Mouse (Mus musculus): ENCODE results near the gene Itga7.
"Not testable (repeated sequence)": the region's sequence is repeated elsewhere in the genome, so short reads cannot be mapped to it uniquely, and the experiment has no call there.

Itga7 gene

DNA sequence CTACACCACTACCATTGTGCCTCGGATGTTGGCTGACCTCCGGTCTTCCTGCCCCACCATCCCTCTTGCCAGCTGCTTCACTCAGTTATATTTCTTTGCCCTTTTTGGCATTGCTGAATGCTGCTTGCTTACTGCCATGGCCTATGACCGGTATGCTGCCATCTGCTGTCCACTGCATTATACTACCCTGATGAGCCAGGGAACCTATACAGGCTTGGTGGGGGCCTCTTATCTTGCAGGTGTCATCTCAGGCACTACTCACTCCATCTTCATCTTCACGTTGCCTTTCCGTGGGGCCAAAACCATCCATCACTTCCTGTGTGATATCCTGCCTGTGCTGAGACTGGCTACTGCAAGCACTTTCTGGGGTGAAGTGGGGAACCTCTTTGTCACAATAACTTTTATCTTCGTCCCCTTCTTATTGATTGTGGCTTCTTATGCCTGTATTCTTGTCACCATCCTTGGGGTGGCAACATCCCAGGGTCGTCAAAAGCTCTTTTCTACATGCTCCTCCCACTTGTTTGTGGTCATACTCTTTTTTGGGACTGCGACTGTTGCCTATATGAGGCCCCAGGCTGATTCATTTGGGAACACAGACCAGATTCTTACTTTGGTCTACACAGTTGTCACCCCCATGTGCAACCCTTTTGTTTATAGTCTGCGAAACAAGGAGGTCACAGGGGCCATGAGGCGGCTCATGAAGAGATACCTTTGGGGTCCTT, 56.7 kb downstream of the Itga7 start:
- not testable (repeated sequence) for DNase-seq (ENCODE audit: low spot score)

DNA sequence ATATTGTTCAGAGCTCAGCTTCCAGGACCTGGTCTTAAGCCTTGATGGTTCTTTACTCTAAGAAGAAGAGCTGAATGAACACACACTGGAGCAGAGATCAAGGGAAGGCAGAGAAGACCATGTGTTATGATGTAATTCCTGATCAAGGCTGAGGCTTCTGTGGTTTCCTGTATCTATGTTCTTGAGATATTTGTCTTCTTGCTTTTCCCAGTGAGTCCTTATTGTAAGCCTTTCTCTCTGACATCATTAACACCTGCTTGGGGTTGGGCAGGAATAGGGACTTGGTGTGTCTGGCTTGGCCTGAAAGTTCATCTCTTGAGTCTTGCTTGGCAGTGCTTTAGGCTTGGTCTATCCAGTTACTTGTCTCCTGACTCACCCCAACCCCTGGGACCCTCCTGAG, 57.4 kb downstream of the Itga7 start:
- no peak for DNase-seq (ENCODE audit: low spot score)

DNA sequence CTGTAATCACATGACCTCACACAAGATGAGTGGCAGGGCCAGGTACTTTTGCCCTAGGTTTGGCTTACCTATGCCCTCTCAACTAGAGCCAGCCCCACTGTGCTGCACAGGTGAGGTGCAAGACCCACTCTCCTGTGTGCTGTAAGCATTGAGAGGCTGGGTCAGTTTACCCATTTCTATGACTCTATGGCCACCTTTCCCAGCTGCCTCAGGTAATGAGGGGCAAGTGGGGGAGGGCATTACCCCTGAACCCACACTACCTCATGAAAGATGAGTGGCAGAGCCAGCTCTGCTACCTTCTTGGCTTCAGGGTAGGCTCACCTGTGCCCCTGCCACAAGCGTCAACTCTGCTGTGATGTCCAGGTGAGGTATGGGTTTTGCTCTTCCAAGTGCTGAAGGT, 62.2 kb downstream of the Itga7 start:
- no peak for DNase-seq (ENCODE audit: low spot score)

DNA sequence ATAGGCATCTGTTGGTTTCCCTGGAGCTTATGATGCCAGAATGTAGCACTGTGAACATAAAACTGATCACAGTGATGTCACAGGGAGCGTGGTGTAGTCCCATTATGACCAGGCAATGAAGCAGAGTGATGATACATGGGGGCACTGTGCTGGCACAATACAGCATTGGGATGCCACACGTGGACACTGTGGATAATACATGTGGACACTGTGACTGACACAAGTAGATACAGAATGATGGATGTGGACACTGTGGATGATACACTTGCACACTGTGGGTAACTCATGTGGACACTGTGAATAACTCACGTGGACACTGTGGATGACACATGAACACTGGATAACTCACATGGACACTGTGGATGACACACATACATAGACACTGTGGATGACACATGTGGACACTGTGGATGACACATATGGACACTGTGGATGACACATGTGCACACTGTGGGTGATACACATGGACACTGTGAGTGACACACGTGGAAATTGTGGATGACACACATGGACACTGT, 63.0 kb downstream of the Itga7 start:
- DNase-seq (ENCODE audit: low spot score) = no peak

DNA sequence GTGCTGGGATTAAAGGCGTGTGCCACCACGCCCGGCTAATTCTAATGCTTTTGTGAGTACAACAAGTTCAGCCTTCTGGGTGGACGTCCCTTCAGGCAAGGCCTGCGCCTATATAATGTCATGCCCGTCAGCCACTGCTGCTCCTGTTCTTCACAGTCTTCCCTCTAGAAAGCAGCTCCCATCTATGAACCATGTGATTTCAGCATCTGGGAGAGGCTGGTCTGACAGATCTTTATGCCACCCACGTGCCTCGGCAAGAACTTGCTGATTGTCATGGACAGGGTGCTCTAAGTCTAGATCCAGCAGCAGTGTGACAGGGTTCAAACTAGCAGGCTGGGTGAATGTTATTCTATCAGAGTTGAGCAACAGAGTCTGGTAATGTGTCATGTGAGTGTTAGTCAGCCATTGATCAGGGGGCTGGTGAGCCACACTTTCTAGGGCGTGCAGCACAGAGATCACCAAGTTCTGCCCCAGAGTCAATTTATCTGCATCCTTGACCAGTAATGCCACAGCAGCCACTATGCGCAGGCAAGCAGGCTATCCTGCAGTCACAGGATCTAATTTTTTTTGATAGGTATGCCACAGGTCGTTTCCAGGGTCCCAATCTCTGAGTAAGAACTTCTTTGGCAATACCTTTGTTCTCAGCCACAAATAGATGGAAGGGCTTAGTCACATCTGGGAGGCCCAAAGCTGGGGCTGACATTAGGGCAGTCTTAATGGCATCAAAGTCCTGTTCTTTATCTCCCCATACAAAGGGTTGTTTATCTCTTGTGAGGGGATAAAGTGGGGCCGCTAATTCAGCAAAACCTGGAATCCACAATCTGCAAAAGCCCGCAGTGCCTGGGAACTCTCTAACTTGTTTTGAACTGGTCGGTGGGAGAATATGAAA, 70.7 kb downstream of the Itga7 start:
- DNase-seq (ENCODE audit: low spot score) = no peak

Measured in lung, postnatal 25 days (tissue).